Mouse (Mus musculus): ENCODE measurements at regions not wholly inside any gene's neighbourhood (a gene's known extent, or its start where the extent isn't known, plus 50 kb on each side); places are given as distances from the start of the nearest gene placed in this dataset.

- DNase-seq: no peak
Observed at GRCm38 (mm10) chr13:99780751-99781460, 120.0 kb downstream of the Cartpt start.

GRCm38 (mm10) chr13:99778747-99779146 is 122.1 kb downstream of the Cartpt start:
- no peak for DNase-seq

DNA sequence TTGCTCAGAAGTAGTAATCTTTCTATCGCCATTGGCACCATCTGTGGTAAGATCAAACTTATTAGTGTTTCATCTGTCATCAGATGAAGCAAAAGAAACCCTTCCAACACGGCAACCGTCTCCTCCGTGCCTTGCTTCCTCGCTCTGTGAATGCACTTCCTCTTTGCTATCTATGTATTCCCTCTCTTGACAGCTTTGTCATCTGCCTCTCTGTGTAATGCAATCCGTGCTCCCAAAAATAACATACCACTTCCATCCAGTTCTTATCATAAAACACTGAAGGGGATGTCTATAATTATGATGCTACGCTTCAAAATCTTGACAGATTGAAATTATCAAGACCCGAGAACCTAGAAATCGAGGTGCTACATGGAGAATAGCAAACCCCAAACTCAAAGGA is 123.2 kb downstream of the Cartpt start:
- DNase-seq: no peak

DNA sequence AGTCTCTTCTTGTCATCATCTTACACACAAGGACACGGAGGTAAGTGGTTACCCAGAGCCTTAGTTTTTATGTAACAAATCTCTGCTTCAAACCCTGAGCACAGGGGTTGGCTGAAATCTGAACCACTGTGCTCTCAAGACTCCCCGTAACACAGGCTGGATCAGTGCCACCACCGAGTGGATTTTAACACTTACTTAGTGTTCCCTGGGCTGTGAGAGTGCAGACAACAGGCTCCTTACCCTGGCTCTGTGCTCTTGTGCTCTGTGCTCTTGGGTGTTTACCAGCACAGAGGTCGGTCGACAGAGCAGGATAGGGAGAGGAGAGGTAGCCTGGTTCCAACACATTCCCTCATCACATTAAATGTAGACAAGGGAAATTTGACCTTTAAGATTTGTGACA is 134.9 kb downstream of the Cartpt start:
- no peak for DNase-seq

DNA sequence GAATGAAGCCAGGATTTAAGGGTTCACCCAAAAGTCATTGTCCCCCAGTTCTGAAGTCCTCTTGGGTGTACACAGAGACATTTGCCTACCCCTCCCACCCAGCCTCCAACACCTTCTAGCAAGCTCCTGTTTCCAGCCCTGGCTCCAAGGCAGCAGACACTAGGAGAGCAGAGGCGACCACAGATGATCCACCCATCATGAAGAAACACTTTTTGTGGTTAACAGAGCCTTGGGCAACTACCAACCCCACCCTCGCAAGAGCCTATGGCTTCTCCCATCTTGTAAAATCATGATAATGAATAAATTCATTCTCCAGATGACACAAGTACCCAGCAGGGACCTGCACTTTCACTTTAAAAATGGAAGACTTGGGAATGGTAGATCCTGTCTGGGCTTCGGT is 136.1 kb downstream of the Cartpt start:
- no peak for DNase-seq

GRCm38 (mm10) chr13:99764097-99764714 is 136.7 kb downstream of the Cartpt start:
- DNase-seq: no peak

DNA sequence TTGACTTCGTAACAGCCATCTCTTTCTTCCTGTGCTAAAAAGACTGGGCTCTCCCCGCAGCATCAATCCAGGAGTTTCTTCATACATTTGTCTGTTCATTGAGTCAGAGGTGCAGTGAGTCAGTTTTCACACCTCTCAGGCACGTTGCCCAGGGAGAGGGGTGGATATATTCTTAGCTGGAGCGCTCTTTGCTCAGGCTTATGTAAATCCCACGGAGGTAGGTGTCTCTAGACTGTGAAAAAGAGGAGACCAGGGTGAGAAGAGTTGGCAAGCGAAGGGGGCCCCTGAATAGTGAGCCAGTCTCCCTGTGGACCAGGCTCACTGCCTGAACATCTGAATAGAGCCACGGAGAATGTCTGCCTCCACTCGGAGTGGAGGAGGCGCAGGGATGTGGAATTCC is 139.0 kb downstream of the Cartpt start:
- no peak for DNase-seq

DNA sequence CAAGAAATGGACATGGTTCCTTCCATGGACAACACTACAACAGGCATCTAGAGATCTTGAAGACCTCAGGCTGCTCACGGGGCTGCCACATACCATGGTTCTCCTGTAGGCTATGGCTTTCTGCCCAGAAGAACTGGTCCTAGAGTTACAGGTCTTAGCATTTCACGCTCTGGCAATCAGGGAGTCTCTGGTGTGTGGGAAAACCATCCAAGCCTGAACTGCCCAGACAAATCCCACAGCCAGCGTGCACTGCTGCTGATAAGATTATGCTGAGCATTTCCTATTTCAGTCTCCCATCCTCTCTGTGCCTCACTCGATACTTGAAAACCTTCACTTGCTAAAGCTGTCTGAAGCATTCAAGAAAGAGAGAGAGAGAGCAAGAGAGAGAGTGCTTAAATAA is 139.5 kb downstream of the Cartpt start:
- DNase-seq: peak; percentile 40

DNA sequence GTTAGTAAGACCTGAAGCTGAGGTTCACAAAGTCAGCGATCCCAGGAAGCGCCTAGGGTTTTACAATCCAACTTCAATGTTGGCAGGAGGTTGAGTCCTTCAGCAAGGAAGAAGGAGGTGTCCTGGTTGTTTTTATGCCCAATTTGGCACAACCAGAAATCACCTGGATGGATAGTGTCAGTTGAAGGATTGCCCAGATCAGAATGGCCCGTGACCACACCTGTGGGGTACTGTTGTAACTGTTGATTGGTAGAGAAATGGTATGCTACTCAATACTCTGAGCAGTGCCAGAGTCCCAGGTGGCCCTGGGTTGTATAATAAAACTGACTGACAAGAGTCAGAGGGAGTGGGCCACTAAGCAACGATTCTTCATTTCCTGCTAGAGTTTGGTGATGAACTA is 140.2 kb downstream of the Cartpt start:
- no peak for DNase-seq

GRCm38 (mm10) chr13:99759256-99760044 is 141.4 kb downstream of the Cartpt start:
- DNase-seq: no peak

DNA sequence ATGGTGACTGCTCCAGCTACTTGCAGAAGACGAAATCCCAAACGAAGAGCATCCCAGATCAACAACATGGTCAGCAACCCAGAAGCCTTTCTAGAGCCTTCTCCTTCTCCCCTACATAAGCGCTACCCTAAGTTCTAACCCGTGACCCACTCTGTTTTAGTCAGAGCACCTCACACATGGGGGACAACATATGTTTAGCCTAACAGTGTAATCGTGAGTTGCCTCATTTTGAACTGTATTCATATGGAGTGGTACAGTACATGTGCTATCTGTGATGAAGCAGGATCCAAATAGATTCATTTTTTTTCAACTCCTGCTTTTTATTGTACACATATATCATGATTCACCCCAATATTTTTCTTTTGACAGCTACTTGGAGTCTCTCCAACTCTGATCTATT is 146.2 kb downstream of the Cartpt start:
- no peak for DNase-seq

DNA sequence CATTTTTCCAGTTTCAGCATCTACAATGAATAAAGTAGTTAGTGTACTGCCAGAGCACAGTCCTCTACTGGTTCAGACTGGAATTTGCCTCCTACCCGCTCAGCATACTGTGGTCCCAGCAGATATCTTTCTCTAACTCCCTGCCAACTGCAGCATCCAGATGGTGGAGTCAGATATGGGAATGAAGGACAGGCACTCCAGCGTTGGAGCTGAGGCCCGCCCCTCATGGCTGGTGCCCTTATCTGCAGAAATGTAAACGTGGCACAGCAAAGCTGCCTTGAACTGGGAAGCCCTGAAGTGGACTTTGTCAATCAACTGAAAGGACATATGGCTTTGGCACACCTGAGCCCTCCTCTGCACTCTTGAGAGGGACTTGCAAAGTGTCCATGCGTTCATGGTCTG is 146.6 kb downstream of the Cartpt start:
- DNase-seq: no peak

DNA sequence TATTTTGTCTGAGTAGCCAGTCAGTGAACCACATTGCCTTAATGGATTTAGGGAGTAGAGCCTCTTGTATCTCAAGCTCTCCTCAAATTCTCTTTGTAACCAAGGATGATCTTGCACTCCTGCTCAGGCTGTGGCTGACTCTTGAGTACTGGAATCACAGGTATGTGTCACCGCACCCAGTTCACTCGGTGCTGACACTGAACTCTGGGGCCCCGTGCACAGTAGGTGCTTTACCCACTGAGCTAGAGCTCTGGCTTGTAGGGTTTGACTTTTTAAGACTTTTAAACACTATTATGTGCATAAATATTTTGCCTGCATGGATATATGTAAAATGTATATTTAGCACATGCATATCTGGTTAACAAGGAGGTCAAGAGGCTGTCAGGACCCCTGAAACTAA is 147.4 kb downstream of the Cartpt start:
- DNase-seq: no peak

GRCm38 (mm10) chr13:99750729-99751128 is 150.2 kb downstream of the Cartpt start:
- no peak for DNase-seq

GRCm38 (mm10) chr13:99749342-99749741 is 151.5 kb downstream of the Cartpt start:
- no peak for DNase-seq

DNA sequence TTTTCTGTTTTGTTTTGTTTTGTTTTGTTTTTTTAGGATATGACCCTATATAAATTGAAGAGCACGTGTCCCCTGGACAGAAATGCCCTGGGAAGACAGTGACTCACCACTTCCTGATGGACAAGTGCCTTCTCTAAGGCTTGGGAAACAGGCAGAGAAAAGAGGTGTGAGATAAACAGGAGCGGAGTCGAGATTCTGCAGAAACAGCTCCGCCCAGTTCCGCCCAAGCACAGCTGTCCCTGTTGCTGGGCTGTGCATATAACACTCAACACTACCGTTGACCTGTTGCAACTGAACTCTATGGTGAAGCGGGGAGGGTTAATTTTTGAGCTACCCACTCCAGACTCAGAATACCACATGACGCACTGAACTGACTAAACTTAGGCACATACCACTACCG is 152.8 kb downstream of the Cartpt start:
- no peak for DNase-seq

GRCm38 (mm10) chr13:99745526-99745925 is 155.4 kb downstream of the Cartpt start:
- DNase-seq: no peak

DNA sequence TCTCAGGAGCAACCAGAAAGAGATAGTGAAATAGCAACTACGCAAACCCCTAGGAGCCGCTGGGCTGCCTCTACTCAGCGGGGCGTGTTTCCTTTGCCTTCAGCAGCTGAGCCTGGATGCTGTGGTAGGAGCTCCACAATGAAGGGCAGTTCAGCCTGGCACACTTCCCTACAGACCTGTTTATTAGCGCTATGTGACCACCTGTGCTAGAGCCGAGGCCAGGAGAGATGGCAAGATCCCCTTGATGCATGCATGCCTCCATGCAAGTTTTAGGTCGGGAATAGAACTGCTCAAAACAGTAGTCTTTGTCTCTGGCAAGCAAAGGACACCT is 156.1 kb downstream of the Cartpt start:
- no peak for DNase-seq

DNA sequence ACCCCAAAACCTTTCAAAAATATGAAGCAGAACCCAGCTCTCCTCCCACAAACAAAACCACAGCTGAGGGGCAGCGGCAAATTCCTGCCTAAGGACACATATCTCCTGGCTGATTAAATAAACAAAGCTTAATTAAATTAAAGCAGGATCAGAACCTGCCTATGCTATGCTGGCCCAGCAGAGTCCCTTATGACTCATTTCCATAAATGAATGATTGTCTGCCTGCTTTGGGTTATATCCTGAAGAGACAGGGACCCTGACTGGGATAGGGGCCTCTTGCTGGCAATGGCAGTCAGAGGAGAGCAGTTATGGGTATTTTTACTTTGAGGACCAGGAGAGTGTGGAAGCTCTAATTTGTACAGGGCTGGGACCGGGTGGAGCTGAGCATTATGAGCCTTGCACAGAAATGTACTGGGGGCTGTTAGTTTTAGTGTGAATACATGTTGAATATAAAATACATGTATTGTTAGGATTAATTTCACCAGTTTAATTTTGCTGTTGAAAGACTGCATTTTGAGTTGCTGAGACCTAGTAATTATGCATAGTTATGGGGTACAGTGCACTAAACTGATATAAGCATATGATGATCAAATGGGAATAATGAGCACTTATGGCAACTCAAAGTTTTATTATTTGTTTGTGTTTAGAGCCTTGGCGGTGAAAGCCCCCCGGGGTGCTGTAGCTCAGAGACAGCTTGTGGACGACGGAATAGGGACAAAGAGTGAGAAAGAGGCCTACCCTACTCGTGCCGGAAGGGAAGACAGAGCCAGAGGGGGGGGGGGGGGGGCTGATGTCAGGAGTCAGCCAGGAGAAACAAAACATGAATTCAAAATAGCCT is 156.7 kb downstream of the Cartpt start:
- no peak for DNase-seq

- no peak for DNase-seq
Observed at GRCm38 (mm10) chr13:99742507-99742906, 158.4 kb downstream of the Cartpt start.

DNA sequence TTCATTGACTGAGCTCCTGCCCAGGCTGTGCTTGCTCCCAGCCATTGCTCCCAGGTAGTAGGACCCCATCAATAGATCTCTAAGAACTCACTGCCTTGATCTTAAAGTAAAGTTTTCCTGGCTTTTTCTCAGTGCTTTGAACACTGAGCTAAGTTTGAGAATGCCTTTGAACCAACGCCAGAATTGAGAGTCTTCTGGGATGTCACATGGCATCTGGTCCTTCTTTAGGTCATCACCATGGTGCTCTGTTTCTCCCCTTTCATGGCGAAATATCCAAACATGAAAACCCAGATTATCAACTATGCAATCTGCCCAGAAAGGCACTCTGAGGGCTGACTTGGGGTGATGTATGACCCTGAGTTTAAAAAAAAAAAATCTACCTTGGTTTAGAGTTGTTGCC is 158.9 kb downstream of the Cartpt start:
- no peak for DNase-seq

DNA sequence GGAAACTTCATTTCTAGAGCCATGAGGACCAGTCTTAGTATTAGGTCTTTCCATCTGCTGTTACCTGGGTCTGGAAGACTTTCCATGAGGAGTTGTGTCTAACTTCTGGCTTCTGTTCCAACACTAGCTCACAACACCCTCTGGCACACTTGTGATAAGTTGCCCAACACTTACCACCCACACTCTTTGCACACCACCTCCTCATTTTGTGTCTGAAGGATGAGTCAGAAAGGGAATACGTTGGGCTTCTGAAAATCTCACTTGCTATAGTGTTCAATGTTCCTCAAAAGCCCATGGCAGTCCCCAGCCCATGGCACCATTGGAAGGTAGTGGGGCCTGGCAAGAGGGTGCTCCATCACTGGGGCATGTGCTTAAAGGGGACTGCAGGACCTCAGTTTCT is 161.5 kb downstream of the Cartpt start:
- DNase-seq: no peak

DNA sequence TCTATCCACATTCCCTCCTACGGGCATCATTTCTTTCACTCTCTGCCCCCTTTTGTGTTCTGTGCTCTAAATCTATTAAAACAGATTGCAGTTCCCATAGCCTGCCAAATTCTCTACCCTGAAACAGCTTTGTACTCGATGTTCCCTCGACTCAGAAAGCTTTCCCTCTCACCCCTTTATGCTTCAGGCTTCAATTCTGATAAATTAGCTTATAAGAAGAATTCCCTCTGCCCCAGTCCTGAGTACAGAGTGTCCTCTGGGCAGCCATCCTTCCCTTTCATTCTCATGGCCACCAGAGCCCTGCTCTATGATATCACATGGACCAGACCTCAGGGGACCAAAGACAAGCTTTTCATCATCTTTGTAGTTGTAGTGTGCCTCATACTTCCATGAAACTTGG is 163.6 kb downstream of the Cartpt start:
- no peak for DNase-seq
